Mouse (Mus musculus) myocyte (in vitro differentiated cells): ENCODE measurements around the gene BC030870.

Experiments used
- CEBPB ChIP-seq: IDR thresholded peaks from 2 replicates; pipeline ENCODE4 v1.6.1; 2011; ENCODE audit warnings: mild to moderate bottlenecking, moderate library complexity; ENCODE audit not compliant: poor library complexity, insufficient read depth, severe bottlenecking
- E2F4 ChIP-seq: IDR thresholded peaks from one replicate; pipeline ENCODE4 v1.6.1; 2011; ENCODE audit warnings: mild to moderate bottlenecking, control low read depth, moderate library complexity; ENCODE audit not compliant: insufficient read depth
- MAX ChIP-seq: IDR thresholded peaks from one replicate; pipeline ENCODE4 v1.6.1; 2011; ENCODE audit warnings: low read depth, mild to moderate bottlenecking, control low read depth
- MYOD1 ChIP-seq, 3 experiments: IDR thresholded peaks; one replicate each; pipeline ENCODE4 v1.6.1; 2011; ENCODE audit warnings: control low read depth in 2 of 3, low read depth in 2 of 3, mild to moderate bottlenecking in 2 of 3, moderate library complexity in 1 of 3; ENCODE audit not compliant: insufficient read length in 2 of 3, control insufficient read depth in 1 of 3
- MYOG ChIP-seq, 3 experiments: IDR thresholded peaks; one replicate each; pipeline ENCODE4 v1.6.1; 2011; ENCODE audit warnings: control low read depth in 2 of 3, low read depth in 2 of 3, mild to moderate bottlenecking in 2 of 3; ENCODE audit not compliant: insufficient read length in 2 of 3, control insufficient read depth in 1 of 3, insufficient read depth in 1 of 3
- POLR2A ChIP-seq: IDR thresholded peaks from one replicate; pipeline ENCODE4 v1.6.1; 2011; ENCODE audit warnings: low read depth, mild to moderate bottlenecking, control low read depth, moderate library complexity; ENCODE audit not compliant: insufficient read length
- POLR2AphosphoS2 ChIP-seq: IDR thresholded peaks from one replicate; pipeline ENCODE4 v1.6.1; 2011; ENCODE audit warnings: low read depth, control low read depth; ENCODE audit not compliant: insufficient read length
- REST ChIP-seq: IDR thresholded peaks from one replicate; pipeline ENCODE4 v1.6.1; 2011; ENCODE audit warnings: mild to moderate bottlenecking, control low read depth, moderate library complexity; ENCODE audit not compliant: insufficient read depth, insufficient read length
- TCF12 ChIP-seq: IDR thresholded peaks from one replicate; pipeline ENCODE4 v1.6.1; 2011; ENCODE audit warnings: mild to moderate bottlenecking, control low read depth; ENCODE audit not compliant: poor library complexity, insufficient read depth, severe bottlenecking
- USF1 ChIP-seq: IDR thresholded peaks from one replicate; pipeline ENCODE4 v1.6.1; 2011; ENCODE audit warnings: low read depth, mild to moderate bottlenecking, control low read depth, moderate library complexity

DNA sequence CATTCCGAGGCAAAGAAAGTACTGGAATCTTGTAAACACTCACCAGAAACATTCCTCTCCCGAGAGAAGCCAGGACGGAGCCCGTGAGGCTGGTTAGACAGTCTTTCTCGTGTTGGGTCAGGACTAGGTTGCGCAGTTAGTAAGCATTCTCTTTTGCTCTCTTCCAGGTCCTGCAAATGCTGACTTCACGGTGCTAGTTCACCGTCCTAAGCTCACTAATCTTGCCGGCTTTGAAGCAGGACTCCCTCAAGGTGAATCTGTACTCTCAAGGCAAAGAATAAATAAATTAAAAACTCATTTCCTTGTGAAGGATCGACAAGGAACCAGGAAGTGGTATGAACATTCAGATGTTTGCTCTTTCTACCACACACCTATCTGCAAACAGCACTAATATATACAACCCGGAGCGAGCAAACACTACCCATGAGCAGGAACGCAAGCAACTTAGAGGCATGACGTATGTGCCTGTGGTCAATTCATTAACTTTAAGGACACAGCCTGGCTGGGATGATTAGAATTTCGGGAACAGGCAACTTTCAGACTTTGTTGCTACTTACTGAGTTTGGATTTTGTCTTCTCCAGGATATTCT is at the start of gene BC030870:
- TF ChIP-seq POLR2AphosphoS2 (no peak), POLR2A (no peak), MYOG (IDR thresholded peaks at IDR 0.05; ENCODE audit: control insufficient read depth in 1 of 3, insufficient read depth in 1 of 3, insufficient read length in 2 of 3, low read depth in 2 of 3) (no peak), MAX (no peak), USF1 (no peak), MYOD1 (IDR thresholded peaks at IDR 0.05; ENCODE audit: control insufficient read depth in 1 of 3, insufficient read length in 2 of 3, low read depth in 2 of 3) (no peak), E2F4 (no peak), REST (no peak), TCF12 (no peak), CEBPB (no peak)
